Mouse (Mus musculus) effector memory CD4-positive, alpha-beta T cell, adult 5 months (primary cell): ENCODE data around the gene Sgms2. TPM values are rescaled to one million over a fixed set of nuclear protein-coding genes. Genes with fewer than 3 reads are reported as not detected.

Experiments used
- polyA plus RNA-seq: library from polyadenylated mRNA; unstranded; fragments of 100-300 nt; shearing (Covaris generic); gene quantifications from one replicate; pipeline ENCODE4 v1.2.1, GENCODE M21; 2017

The Sgms2 gene
- polyA plus RNA-seq, result 0.09 TPM

GRCm38 (mm10) chr3:131491361-131491925 lies at the start of gene Sgms2:
Sgms2 (minus strand) TSS chr3:131491411.

GRCm38 (mm10) chr3:131302452-131303319 lies 188.5 kb downstream of the Sgms2 start, which contains the start of gene Cyp2u1:
Cyp2u1 (minus strand) TSS chr3:131303227.

GRCm38 (mm10) chr3:131271559-131272373 lies 219.4 kb downstream of the Sgms2 start, which contains the start of gene Hadh:
Hadh (minus strand) TSS chr3:131272101.

Other genes with a start within 250 kb of the Sgms2 start
- gene Hadh, start 219.3 kb downstream of the Sgms2 start, polyA plus RNA-seq, result 47.1 TPM
- gene Cyp2u1, start 188.2 kb downstream of the Sgms2 start, polyA plus RNA-seq, result 0.77 TPM
- 18.3 TPM for gene Papss1, start 73.4 kb upstream of the Sgms2 start, polyA plus RNA-seq